Comparison of ENCODE assay signal across 17 mouse cellular contexts in the genomic region with DNA sequence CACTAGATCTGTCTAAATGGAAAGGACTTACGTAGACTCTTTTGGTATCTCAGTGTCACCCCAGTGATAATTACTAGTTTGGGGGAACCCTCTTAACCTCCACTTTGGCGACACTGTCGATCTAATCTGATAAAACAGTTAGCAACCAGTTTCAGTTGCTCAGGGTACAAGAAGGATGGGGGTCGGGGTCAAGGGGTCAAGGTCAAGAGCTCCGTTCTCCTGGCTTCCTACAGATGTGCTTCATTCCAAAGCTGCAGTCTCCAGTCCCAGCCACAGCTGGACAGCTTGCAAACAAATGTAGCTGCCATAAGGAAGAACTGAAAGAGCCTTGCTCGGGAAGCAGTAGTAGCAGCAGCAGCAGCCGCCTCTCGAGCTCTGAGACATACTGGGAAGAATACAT.
DNase-seq lines count a peak whose midpoint lies in the region; ATAC-seq and TF ChIP-seq lines count a peak whose summit lies in the region.
"Had no signal": no experiment of that assay in that cellular context is flagged by ENCODE, and none has a peak within 500 bp of the region (broad histone marks: within the 10 kb centered on the region; RNA-seq: fewer than 3 reads in every experiment).

No protein-coding gene starts in this region.

- no peaks in the 10 kb centered on the region for H3K36me3 ChIP-seq in kidney, embryonic 16.5 days (ENCODE audit: insufficient read depth, low read length)
- H3K36me3 ChIP-seq in midbrain, embryonic 15.5 days (replicated peaks), result no peaks in the 10 kb centered on the region
- H3K36me3 ChIP-seq in midbrain, postnatal 0 days (ENCODE audit: insufficient read depth, low read length), result no peaks in the 10 kb centered on the region
- H3K36me3 ChIP-seq in neural tube, embryonic 13.5 days, result no peaks in the 10 kb centered on the region
- H3K36me3 ChIP-seq: heart, embryonic 12.5 days; liver, embryonic 13.5 days had no signal

- no peak for ATAC-seq in kidney, embryonic 16.5 days (ENCODE audit: low FRiP score, low TSS enrichment)
- ATAC-seq in midbrain, embryonic 15.5 days (replicated peaks), result 0 out of 2 replicates have a peak, but pooled peaks have one; percentile 31
- no peak for ATAC-seq in midbrain, postnatal 0 days (ENCODE audit: low FRiP score)
- ATAC-seq in neural tube, embryonic 13.5 days (ENCODE audit: low read depth), result no peak
- no peak for ATAC-seq in erythroblast, adult 5-6 weeks (replicated peaks; ENCODE audit: low FRiP score, poor library complexity, severe bottlenecking)
- ATAC-seq: forebrain, postnatal 0 days; midbrain, embryonic 16.5 days had no signal

- no peaks in the 10 kb centered on the region for H3K9me3 ChIP-seq in kidney, embryonic 16.5 days (ENCODE audit: low read length)
- no peaks in the 10 kb centered on the region for H3K9me3 ChIP-seq in midbrain, embryonic 15.5 days
- H3K9me3 ChIP-seq in midbrain, postnatal 0 days (ENCODE audit: low read length), result no peaks in the 10 kb centered on the region
- no peaks in the 10 kb centered on the region for H3K9me3 ChIP-seq in neural tube, embryonic 13.5 days
- H3K9me3 ChIP-seq: heart, embryonic 12.5 days; liver, embryonic 13.5 days had no signal

- H3K4me2 ChIP-seq in kidney, embryonic 16.5 days (replicated peaks; ENCODE audit: low read depth, low read length), result no peak overlapping the region
- H3K4me2 ChIP-seq in midbrain, embryonic 15.5 days, result no peak overlapping the region
- no peak overlapping the region for H3K4me2 ChIP-seq in midbrain, postnatal 0 days (ENCODE audit: low read depth, low read length, poor library complexity, severe bottlenecking)
- no peak overlapping the region for H3K4me2 ChIP-seq in neural tube, embryonic 13.5 days
- H3K4me2 ChIP-seq: heart, embryonic 12.5 days; liver, embryonic 13.5 days had no signal

- no peaks in the 10 kb centered on the region for H3K27me3 ChIP-seq in kidney, embryonic 16.5 days (ENCODE audit: insufficient read depth, low read length)
- no peaks in the 10 kb centered on the region for H3K27me3 ChIP-seq in midbrain, embryonic 15.5 days (replicated peaks)
- H3K27me3 ChIP-seq in midbrain, postnatal 0 days (ENCODE audit: insufficient read depth, low read length), result no peaks in the 10 kb centered on the region
- H3K27me3 ChIP-seq in neural tube, embryonic 13.5 days, result no peaks in the 10 kb centered on the region
- H3K27me3 ChIP-seq: liver, embryonic 13.5 days had no signal

- TF ChIP-seq CTCF in midbrain, postnatal 0 days (IDR thresholded peaks at IDR 0.05), result no peak

- H3K4me1 ChIP-seq in kidney, embryonic 16.5 days (ENCODE audit: insufficient read depth, low read length), result 0 out of 2 replicates have a peak, but pooled peaks cover 3% of the 10 kb centered on the region
- no peaks in the 10 kb centered on the region; the same call in 1 of the 2 replicates for H3K4me1 ChIP-seq in midbrain, embryonic 15.5 days
- H3K4me1 ChIP-seq in midbrain, postnatal 0 days (ENCODE audit: insufficient read depth, low read length), result no peaks in the 10 kb centered on the region
- H3K4me1 ChIP-seq in neural tube, embryonic 13.5 days (replicated peaks), result peaks cover 14% of the 10 kb centered on the region

- H3K9ac ChIP-seq in kidney, embryonic 16.5 days (replicated peaks; ENCODE audit: low read length), result no peak overlapping the region
- H3K9ac ChIP-seq in midbrain, embryonic 15.5 days, result no peak overlapping the region
- H3K9ac ChIP-seq in midbrain, postnatal 0 days (replicated peaks; ENCODE audit: low read length, poor library complexity, severe bottlenecking), result no peak overlapping the region
- H3K9ac ChIP-seq in neural tube, embryonic 13.5 days, result no peak overlapping the region
- H3K9ac ChIP-seq: forebrain, postnatal 0 days; heart, embryonic 12.5 days; liver, embryonic 13.5 days had no signal

- peak; percentile 15 for DNase-seq in kidney, adult 11 months
- DNase-seq in midbrain, postnatal 0 days (ENCODE audit: low spot score), result no peak
- DNase-seq in embryo, embryonic 10.5 days (ENCODE audit: low spot score), result peak; percentile 58
- no peak for DNase-seq in gastrocnemius, adult 8-10 months (ENCODE audit: low spot score in 2 of 2)
- DNase-seq: B cell, adult 2 months; forebrain, postnatal 0 days; gastrocnemius, postnatal 25 days; layer of hippocampus, adult 9-11 months; liver, embryonic 13.5 days; lung, postnatal 14 days; spleen, adult 18-20 months had no signal

- H3K4me3 ChIP-seq in kidney, embryonic 16.5 days (ENCODE audit: low read length), result no peak overlapping the region
- H3K4me3 ChIP-seq in midbrain, embryonic 15.5 days, result no peak overlapping the region
- no peak overlapping the region for H3K4me3 ChIP-seq in midbrain, postnatal 0 days (ENCODE audit: low read depth, low read length)
- H3K4me3 ChIP-seq in neural tube, embryonic 13.5 days, result no peak overlapping the region
- H3K4me3 ChIP-seq: heart, embryonic 12.5 days; liver, embryonic 13.5 days had no signal

- no peak overlapping the region for H3K27ac ChIP-seq in kidney, embryonic 16.5 days (ENCODE audit: low read length)
- no peak overlapping the region for H3K27ac ChIP-seq in midbrain, embryonic 15.5 days
- H3K27ac ChIP-seq in midbrain, postnatal 0 days (ENCODE audit: low read depth, low read length), result no peak overlapping the region
- 0 out of 2 replicates have a peak overlapping the region, but pooled peaks have one; percentile 9 for H3K27ac ChIP-seq in neural tube, embryonic 13.5 days (replicated peaks)
- H3K27ac ChIP-seq: liver, embryonic 13.5 days had no signal

- 39% methylated on average over 8 of the region's 8 CpGs for WGBS in kidney, embryonic 16.5 days
- 74% methylated on average over 8 of the region's 8 CpGs for WGBS in midbrain, embryonic 15.5 days
- 71% methylated on average over 8 of the region's 8 CpGs for WGBS in midbrain, postnatal 0 days
- WGBS in neural tube, embryonic 13.5 days, result 72% methylated on average over 8 of the region's 8 CpGs

Comparison
In these comparisons a context has a peak if more than half of its experiments do, and no peak if none do; other contexts are left out.
1. DNase-seq: peak in kidney, adult 11 months (single experiment) and embryo, embryonic 10.5 days (single experiment); none in midbrain, postnatal 0 days (single experiment) and gastrocnemius, adult 8-10 months (0 of 2).